Mouse (Mus musculus) left cerebral cortex, adult 18-20 months (tissue): ENCODE results near the gene St6galnac3. TPM values are rescaled to one million over a fixed set of nuclear protein-coding genes. Genes with fewer than 3 reads are reported as not detected.
A peak's percentile ranks its signal among the peaks of the same experiment; 100 is the strongest.

Source experiments
- DNase-seq, 2 experiments: peaks; one replicate each; pipeline ENCODE4 v3.0.0; 2021 to 2022; ENCODE audit warnings: low spot score in 2 of 2, mixed read lengths in 1 of 2
- total RNA-seq, 2 experiments: library from RNA; stranded (reverse); gene quantifications; 2 replicates each; pipeline ENCODE4 v1.2.3; 2021

The St6galnac3 gene
- total RNA-seq, 2 experiments from 2014 or later, result 15.5 to 18.5 TPM

- DNase-seq, result no peak
Observed at GRCm38 (mm10) chr3:153364366-153364765, 360.6 kb downstream of the St6galnac3 start.

GRCm38 (mm10) chr3:153359966-153360365, 365.0 kb downstream of the St6galnac3 start:
- no peak for DNase-seq

GRCm38 (mm10) chr3:153356071-153356470, 368.9 kb downstream of the St6galnac3 start:
- DNase-seq, result no peak

- DNase-seq, result no peak
Observed at GRCm38 (mm10) chr3:153354988-153355297, 370.0 kb downstream of the St6galnac3 start.

GRCm38 (mm10) chr3:153354186-153354987, 370.6 kb downstream of the St6galnac3 start:
- DNase-seq, result no peak

- peak; percentile 26 to 37 for DNase-seq
Observed at GRCm38 (mm10) chr3:153353313-153354103, 371.5 kb downstream of the St6galnac3 start.

GRCm38 (mm10) chr3:153349981-153350380, 375.0 kb downstream of the St6galnac3 start:
- DNase-seq, result no peak

GRCm38 (mm10) chr3:153348797-153349465, 376.0 kb downstream of the St6galnac3 start:
- DNase-seq, result no peak

GRCm38 (mm10) chr3:153344979-153345378, 380.0 kb downstream of the St6galnac3 start:
- DNase-seq, result no peak

GRCm38 (mm10) chr3:153339940-153340339, 385.0 kb downstream of the St6galnac3 start:
- DNase-seq, result no peak

- DNase-seq, result peak; percentile 28 to 51
Observed at GRCm38 (mm10) chr3:153339091-153339490, 385.9 kb downstream of the St6galnac3 start.

GRCm38 (mm10) chr3:153337779-153338178, 387.2 kb downstream of the St6galnac3 start:
- no peak for DNase-seq

GRCm38 (mm10) chr3:153337221-153337620, 387.8 kb downstream of the St6galnac3 start:
- DNase-seq, result no peak

- DNase-seq, result no peak
Observed at GRCm38 (mm10) chr3:153334152-153334825, 390.7 kb downstream of the St6galnac3 start.

GRCm38 (mm10) chr3:153324307-153324706, 400.7 kb downstream of the St6galnac3 start:
- DNase-seq, result no peak

GRCm38 (mm10) chr3:153323446-153323845, 401.5 kb downstream of the St6galnac3 start:
- DNase-seq, result no peak

GRCm38 (mm10) chr3:153313583-153313982, 411.4 kb downstream of the St6galnac3 start:
- DNase-seq, result no peak

GRCm38 (mm10) chr3:153313167-153313566, 411.8 kb downstream of the St6galnac3 start:
- no peak for DNase-seq

- no peak for DNase-seq
Observed at GRCm38 (mm10) chr3:153312006-153312405, 413.0 kb downstream of the St6galnac3 start.

GRCm38 (mm10) chr3:153308379-153308778, 416.6 kb downstream of the St6galnac3 start:
- DNase-seq, result no peak

GRCm38 (mm10) chr3:153305153-153305552, 419.8 kb downstream of the St6galnac3 start:
- DNase-seq, result no peak
